Mouse (Mus musculus): ENCODE results near the gene Zc3hav1l.

Gene Zc3hav1l

DNA sequence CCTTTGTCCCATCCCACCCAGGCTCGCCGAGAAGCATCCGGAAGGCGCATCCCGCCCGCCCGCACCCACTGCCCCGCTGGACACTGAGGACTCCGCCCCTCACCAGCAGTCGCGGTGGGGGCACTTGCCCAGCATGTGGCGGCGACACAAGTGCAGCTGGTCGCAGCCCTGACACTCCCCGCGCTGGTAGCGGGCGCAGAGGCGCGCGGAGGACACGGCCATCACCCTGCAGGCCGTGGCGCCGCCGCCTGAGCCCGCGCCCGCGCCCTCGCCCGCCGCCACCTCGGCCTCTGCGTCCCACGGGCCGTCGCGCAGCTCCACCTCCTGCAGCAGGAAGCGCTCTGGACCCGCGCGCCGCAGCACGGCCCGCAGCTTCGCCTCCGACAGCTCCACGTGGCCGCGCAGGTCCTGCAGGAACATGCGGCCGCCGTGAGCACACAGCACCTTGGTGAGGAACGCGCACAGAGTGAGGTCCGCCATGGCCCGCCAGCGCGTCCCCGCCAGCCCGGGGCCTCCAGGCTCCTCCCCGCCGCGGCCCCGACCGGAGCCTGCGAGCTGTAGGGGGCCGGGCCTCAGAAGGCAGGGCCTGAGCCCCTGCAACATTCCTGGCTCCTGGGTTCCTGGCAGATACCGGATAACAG, at the start of gene Zc3hav1l:
Gene Zc3hav1l (minus strand): TSS at position 499 of the 641 bp plus-strand sequence.
- in situ Hi-C loops (cut with MboI, MseI) = no loop called here

- in situ Hi-C loops (cut with MboI, MseI) = no loop called here
These were observed 48.8 kb upstream of the Zc3hav1l start for GRCm38 (mm10) chr6:38347875-38348274.

- in situ Hi-C loops (cut with MboI, MseI) = no loop called here
These were observed 46.7 kb upstream of the Zc3hav1l start for GRCm38 (mm10) chr6:38345796-38346195.

GRCm38 (mm10) chr6:38344006-38344670, 45.1 kb upstream of the Zc3hav1l start:
- in situ Hi-C loops (cut with MboI, MseI) = no loop called here

DNA sequence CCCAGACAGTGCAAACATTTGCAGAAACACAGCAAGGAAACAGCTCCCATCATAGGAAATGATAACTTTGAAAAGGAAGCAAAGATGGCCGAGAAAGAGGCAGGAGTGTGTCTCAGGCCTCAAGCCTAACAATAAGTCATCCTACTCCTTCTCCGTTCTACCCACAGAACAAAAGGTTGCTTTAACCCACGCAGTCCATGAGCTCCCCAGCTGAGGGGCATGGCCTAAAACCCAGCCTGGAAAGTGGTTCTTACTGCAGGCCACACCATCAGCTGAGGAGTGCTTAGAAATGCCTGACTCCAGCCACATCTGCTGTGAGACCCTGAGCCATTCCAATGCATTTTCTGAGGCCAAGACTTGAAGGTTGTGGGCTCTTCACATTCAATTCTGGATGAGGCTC, 44.5 kb upstream of the Zc3hav1l start:
- in situ Hi-C loops (cut with MboI, MseI) = no loop called here

DNA sequence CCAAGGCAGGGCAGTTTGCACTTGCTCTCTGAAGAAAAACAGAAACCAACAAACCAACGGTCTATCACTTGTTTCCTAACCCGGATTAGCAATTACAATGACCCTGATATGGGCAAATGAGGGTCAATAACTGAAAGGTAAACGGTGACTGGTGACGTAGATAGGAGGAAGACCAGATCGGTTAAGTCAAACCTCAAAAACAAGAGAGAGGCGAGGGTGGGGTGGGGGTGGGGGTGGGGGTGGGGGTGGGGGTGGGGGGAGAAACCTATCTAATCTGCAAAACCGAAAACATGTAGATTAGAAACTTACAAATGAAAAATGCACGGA, 43.6 kb upstream of the Zc3hav1l start:
- in situ Hi-C loops (cut with MboI, MseI) = no loop called here

DNA sequence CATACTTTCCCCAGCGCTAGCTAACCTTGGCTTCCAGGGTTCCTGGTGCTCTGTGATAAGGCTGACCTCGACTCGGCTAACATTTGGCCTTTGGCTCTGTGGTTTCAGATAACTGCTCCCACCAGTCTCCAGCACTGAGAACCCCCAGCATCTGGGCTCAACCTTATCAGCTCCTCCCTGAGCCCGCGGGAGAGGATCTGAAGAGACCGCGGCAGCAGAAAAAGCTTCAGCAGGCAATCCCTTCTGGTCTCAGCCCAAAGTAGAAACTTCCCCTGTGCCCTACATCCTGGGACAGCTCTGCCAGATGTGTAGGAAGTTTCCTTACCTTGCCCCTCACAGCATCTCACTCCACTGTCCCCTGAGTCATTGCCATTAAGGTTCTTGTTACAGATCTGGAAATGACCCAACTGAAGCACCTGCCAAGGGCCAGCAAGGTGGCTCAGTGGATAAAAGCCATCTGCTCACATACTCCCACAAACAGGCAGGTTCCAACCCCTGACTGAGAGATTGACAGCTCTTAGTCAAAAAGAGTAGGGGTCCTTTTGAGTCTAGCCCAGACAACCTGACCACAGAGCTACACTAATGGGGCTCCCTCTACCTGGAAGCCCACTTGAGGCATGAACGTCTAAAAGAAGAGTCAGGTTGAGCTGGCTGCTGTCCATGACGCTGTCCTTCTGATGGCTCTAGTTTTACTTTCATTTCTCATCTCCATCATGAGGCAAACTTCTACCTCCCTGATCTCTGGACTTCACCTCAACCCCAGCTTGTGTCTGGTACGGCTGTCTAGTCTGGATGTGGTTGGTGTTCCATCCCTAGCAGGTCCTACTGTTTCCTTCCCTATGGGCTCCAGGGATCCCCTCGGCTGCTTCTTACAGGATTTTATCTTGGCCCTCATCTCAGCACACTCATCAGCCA, 42.9 kb upstream of the Zc3hav1l start:
- in situ Hi-C loops (cut with MboI, MseI) = no loop called here

DNA sequence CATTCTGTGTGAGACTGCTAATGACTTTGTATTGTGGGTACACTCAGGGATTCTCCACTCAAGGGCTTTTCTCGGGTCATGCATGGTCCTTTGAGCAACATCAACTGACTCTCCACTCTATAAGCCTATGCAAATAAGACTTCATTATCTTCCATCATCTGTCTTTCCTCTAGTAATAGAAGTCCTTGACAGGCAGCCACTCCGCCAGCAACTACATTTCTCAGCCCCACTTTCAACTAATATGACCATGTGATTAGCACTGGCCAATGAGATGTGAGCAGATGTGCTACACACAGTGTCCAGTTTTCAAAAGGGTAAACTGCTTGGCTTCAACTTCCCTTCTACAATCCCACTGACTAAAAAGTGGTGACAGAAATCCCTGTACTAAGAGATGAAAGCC, 40.0 kb upstream of the Zc3hav1l start:
- in situ Hi-C loops (cut with MboI, MseI) = no loop called here

GRCm38 (mm10) chr6:38337951-38338350, 38.9 kb upstream of the Zc3hav1l start:
- in situ Hi-C loops (cut with MboI, MseI) = no loop called here

- in situ Hi-C loops (cut with MboI, MseI) = no loop called here
These were observed 38.2 kb upstream of the Zc3hav1l start for GRCm38 (mm10) chr6:38337166-38337705.

GRCm38 (mm10) chr6:38335264-38335663, 36.2 kb upstream of the Zc3hav1l start:
- in situ Hi-C loops (cut with MboI, MseI) = no loop called here

DNA sequence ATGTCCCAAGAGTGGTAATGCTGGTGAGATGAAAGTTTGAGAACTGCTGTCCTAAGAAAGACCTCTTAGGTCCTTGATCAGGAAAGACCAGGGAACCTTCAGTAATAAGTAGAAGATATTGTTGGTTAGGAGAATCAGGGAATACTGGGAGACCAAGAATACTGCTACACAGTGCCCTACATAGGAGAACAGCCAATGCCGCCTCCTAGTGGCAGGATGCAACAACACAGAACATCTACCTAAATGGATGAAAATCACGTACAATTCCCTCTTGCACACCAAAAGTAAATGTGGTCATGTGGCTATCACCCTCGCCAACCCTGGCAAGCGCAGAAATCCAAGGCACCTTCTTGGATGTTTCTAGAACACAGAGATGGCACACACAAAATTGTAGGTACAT, 27.5 kb upstream of the Zc3hav1l start:
- in situ Hi-C loops (cut with MboI, MseI) = no loop called here

GRCm38 (mm10) chr6:38320621-38321020, 21.6 kb upstream of the Zc3hav1l start:
- in situ Hi-C loops (cut with MboI, MseI) = no loop called here

DNA sequence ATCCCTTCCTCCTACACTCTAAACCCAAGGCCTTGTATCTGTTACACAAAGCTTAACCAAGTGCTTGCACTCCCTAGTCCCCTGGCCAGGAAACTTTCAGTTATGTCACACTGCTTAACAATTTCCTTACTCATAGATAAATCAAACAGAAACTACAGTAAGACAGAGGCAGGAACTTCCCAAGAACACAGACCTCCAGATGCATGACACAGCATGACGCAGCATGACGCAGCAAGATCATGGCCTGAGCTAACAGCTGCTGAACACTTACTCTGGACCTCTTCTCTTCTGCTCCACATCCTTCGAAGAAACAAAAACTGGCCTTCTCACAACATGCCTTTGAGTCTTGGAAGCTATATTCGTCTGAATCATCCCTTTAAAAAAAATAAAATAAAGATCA, 17.0 kb upstream of the Zc3hav1l start:
- in situ Hi-C loops (cut with MboI, MseI) = no loop called here

- in situ Hi-C loops (cut with MboI, MseI) = no loop called here
These were observed 10.7 kb upstream of the Zc3hav1l start for GRCm38 (mm10) chr6:38309741-38310140.

GRCm38 (mm10) chr6:38304981-38305380, 5.9 kb upstream of the Zc3hav1l start:
- in situ Hi-C loops (cut with MboI, MseI) = no loop called here

- in situ Hi-C loops (cut with MboI, MseI) = no loop called here
These were observed 818 bp downstream of the Zc3hav1l start for GRCm38 (mm10) chr6:38298246-38298635.

DNA sequence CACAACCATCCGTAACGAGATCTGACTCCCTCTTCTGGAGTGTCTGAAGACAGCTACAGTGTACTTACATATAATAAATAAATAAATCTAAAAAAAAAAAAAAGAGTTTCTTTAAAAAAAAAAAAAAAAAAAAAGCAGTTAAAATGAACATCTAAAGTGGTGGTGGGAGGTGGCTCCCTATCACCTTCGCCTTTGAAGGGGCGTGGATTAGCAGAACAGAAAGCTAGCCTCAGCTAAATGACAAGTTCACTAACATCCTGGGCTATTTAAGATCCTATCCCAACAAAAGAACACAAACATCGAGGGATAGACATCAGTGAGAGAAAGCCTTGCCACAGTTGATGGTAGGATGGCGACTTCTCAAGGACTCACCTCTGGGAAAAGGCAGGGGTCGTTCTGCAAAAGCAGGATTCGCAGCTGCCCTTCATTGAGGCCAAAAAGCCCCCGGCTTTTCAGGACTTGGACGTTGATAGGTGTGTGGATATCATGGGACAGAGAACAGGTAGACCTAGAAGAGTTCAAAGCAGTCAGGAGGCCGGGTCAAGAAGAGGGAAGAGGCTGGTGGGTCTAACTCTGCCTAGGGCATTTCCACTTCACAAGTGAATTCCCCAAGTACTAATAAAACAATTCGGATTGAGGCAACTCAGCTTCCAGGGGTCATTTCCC, 1.3 kb downstream of the Zc3hav1l start:
- in situ Hi-C loops (cut with MboI, MseI) = no loop called here

- in situ Hi-C loops (cut with MboI, MseI) = no loop called here
These were observed 5.4 kb downstream of the Zc3hav1l start for GRCm38 (mm10) chr6:38293708-38294107.

DNA sequence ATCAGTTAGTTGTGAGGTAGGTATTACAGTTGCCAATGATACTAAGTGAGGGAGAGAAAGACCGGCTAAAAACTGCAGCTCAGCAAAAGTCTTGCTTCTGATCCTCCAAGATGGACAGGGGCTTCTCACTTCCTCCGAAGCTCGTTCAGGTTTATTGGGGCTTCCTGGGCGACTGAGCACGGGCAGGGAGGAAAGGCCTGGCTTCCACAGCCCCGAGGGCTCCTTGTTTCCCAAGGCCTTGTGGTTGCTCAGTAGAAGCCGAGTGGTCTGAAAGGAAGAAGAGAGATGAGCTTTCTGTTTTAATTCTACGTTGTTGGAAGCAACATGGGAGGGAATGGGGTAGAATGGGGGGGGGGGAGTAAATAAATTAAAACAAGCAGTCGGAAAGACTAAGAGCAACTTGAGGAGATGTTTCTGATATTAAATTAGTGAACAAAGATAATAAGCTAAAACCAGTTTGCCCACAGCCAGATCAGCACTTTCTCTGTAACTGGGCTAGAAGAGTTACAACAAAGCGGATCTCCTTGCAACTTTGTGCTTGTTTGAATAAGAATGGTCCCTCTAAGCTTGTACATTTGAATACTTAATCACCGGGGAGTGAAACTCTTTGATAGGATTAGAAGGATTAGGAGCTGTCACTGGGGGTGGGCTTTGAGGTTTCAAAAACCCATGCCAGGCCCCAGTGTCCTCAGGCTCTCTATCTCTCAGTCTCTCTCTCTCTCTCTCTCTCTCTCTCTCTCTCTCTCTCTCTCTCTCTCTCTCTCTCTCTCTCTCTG, 6.0 kb downstream of the Zc3hav1l start:
- in situ Hi-C loops (cut with MboI, MseI) = no loop called here

- in situ Hi-C loops (cut with MboI, MseI) = no loop called here
These were observed 14.6 kb downstream of the Zc3hav1l start for GRCm38 (mm10) chr6:38284422-38284821.

Measured in T-helper 1 cell (primary cell).